Comparison of ENCODE assay signal across 8 mouse cellular contexts in the genomic region with DNA sequence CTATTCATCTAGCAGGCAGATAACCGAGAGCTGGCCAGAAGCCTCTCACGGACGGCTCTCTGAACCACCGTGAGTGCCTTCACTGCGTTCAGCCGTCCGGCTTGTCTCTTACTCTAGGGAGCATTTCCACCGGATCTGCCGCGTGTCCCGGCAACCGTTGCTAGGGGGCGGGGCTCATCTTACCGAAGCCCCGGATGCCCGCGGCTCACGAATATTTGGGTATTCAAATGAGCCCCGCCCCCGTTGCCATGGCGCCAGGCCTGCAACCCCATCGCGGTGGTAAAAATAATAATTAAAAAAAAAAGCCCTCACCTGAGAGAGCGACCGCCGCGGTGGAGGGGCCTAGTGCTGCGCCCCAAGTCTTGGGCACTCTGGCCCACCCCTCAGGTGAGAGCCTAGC. TPM values are rescaled to one million over a fixed set of nuclear protein-coding genes. Genes with fewer than 3 reads are reported as not detected.
A peak's percentile ranks its signal among the peaks of the same experiment; 100 is the strongest.
DNase-seq lines count a peak whose midpoint lies in the region; ATAC-seq and TF ChIP-seq lines count a peak whose summit lies in the region.

No protein-coding gene starts in this region.

- H3K9me3 ChIP-seq in ES-Bruce4 (replicated peaks; ENCODE audit: control insufficient read depth, insufficient read depth, low read length, poor library complexity, severe bottlenecking), result no peaks in the 10 kb centered on the region
- H3K9me3 ChIP-seq in forebrain, embryonic 13.5 days (replicated peaks), result no peaks in the 10 kb centered on the region

- ATAC-seq in forebrain, embryonic 13.5 days, result peak; percentile 52
- ATAC-seq in neutrophil, adult 5-6 weeks (ENCODE audit: extremely low read depth, insufficient number of reproducible peaks, low FRiP score, poor library complexity, severe bottlenecking), result peak; percentile 62

- H3K4me1 ChIP-seq in ES-Bruce4 (ENCODE audit: control insufficient read depth, insufficient read depth, low read length), result peaks cover 7% of the 10 kb centered on the region
- H3K4me1 ChIP-seq in forebrain, embryonic 13.5 days, result peaks cover 24% of the 10 kb centered on the region
- peaks cover 10% of the 10 kb centered on the region for H3K4me1 ChIP-seq in lung, adult 2 months (ENCODE audit: control insufficient read depth, insufficient read depth, low read length)

- H3K36me3 ChIP-seq in ES-Bruce4 (ENCODE audit: control insufficient read depth, insufficient read depth, low read length, poor library complexity, severe bottlenecking), result peaks cover 11% of the 10 kb centered on the region
- H3K36me3 ChIP-seq in forebrain, embryonic 13.5 days (ENCODE audit: poor library complexity, severe bottlenecking), result peaks cover 29% of the 10 kb centered on the region

- peak overlapping the region; percentile 50 for H3K9ac ChIP-seq in ES-Bruce4 (ENCODE audit: low read depth, poor library complexity, severe bottlenecking)
- H3K9ac ChIP-seq in forebrain, embryonic 13.5 days, result peak overlapping the region; percentile 67

- TF ChIP-seq EP300 in ES-Bruce4 (IDR thresholded peaks at IDR 0.05; ENCODE audit: insufficient read depth, low read depth, low read length), result no peak

- peak; percentile 83 for DNase-seq in c-Kit-positive CD71-negative TER-119-negative erythroid progenitor cells, embryonic 14.5 days (ENCODE audit: low read depth)
- peak; percentile 87 to 93 for DNase-seq in heart, postnatal 10 days
- DNase-seq in layer of hippocampus, adult 18-20 months (ENCODE audit: low spot score in 2 of 2), result peak; percentile 81 to 89
- DNase-seq in lung, adult 2 months, result peak; percentile 83
- peak; percentile 89 for DNase-seq in testis, postnatal 14 days (ENCODE audit: low spot score)

- H3K27me3 ChIP-seq in ES-Bruce4 (ENCODE audit: control insufficient read depth, insufficient read depth, low read length, poor library complexity, severe bottlenecking), result no peaks in the 10 kb centered on the region
- no peaks in the 10 kb centered on the region for H3K27me3 ChIP-seq in forebrain, embryonic 13.5 days

- peak overlapping the region; percentile 82 for H3K4me3 ChIP-seq in ES-Bruce4 (ENCODE audit: low read depth, low read length)
- peak overlapping the region; percentile 92 for H3K4me3 ChIP-seq in forebrain, embryonic 13.5 days
- H3K4me3 ChIP-seq in lung, adult 2 months (replicated peaks; ENCODE audit: extremely low read depth, low read depth, low read length), result peak overlapping the region; percentile 85

- no peak for TF ChIP-seq POLR2A in ES-Bruce4 (IDR thresholded peaks at IDR 0.05; ENCODE audit: insufficient read depth, low read length)
- peak; percentile 71; the same call in 1 of the 2 replicates for TF ChIP-seq POLR2A in lung, adult 2 months (IDR thresholded peaks at IDR 0.05; ENCODE audit: borderline replicate concordance, extremely low read depth, low read depth, low read length)

- intact Hi-C loops in heart, postnatal 10 days (cut with DNase I), result loop anchor here (5.0 kb wide), 2 partner anchors 248 to 338 kb away; a partner anchor contains a TSS

- H3K27ac ChIP-seq in ES-Bruce4 (ENCODE audit: insufficient read depth, low read length), result no peak overlapping the region
- H3K27ac ChIP-seq in forebrain, embryonic 13.5 days, result peak overlapping the region; percentile 73

- peak overlapping the region; percentile 96 for H3K4me2 ChIP-seq in forebrain, embryonic 13.5 days

- no peak for TF ChIP-seq CTCF in ES-Bruce4 (IDR thresholded peaks at IDR 0.05; ENCODE audit: low read depth, low read length)
- no peak for TF ChIP-seq CTCF in lung, adult 2 months (IDR thresholded peaks at IDR 0.05; ENCODE audit: insufficient read depth, low read length)

- under 1% methylated on average over 28 of the region's 28 CpGs for WGBS in forebrain, embryonic 13.5 days
- 2% methylated on average over 28 of the region's 28 CpGs for WGBS in lung, adult 2 months

RNA-seq across cellular contexts. Expression of a gene that starts 0.9 kb away (rescaled TPM):
- polyA plus RNA-seq in ES-Bruce4 (2011; ENCODE audit: insufficient read depth, insufficient read length, low read depth, missing spikeins), result 3.3 and 3.4 TPM in 2 replicates
- 12.6 and 17.3 TPM in 2 replicates for polyA plus RNA-seq in forebrain, embryonic 13.5 days (2015; fragmentation: Nextera tagmentation; extraction: Ambion mirVana)
- total RNA-seq in heart, postnatal 10 days (2021), result 1 to 10 TPM; 3.3 to 4.0 TPM
- 1 to 10 TPM; 4.3 to 4.5 TPM for total RNA-seq in layer of hippocampus, adult 18-20 months (2021)
- polyA plus RNA-seq in lung, adult 2 months (2012; rRNA removed), result 15.8 TPM in 2 replicates
- total RNA-seq in neutrophil, adult 5-6 weeks (2017), result 1.9 and 3.9 TPM in 2 replicates

RNA-seq across cellular contexts. Expression of a gene that starts 1.0 kb away (rescaled TPM):
- polyA plus RNA-seq in ES-Bruce4 (2011; ENCODE audit: insufficient read depth, insufficient read length, low read depth, missing spikeins), result 50.5 and 51.8 TPM in 2 replicates
- 67.2 and 73.9 TPM in 2 replicates for polyA plus RNA-seq in forebrain, embryonic 13.5 days (2015; fragmentation: Nextera tagmentation; extraction: Ambion mirVana)
- total RNA-seq in heart, postnatal 10 days (2021), result 100 to 1,000 TPM; 102 to 114 TPM
- total RNA-seq in layer of hippocampus, adult 18-20 months (2021), result 100 to 1,000 TPM; 201 TPM
- 77.3 and 91.5 TPM in 2 replicates for polyA plus RNA-seq in lung, adult 2 months (2012; rRNA removed)
- 13.7 and 23.8 TPM in 2 replicates for total RNA-seq in neutrophil, adult 5-6 weeks (2017)

RNA-seq across cellular contexts. Expression of a gene that starts 19.1 kb away (rescaled TPM):
- 5.9 and 6.6 TPM in 2 replicates for polyA plus RNA-seq in ES-Bruce4 (2011; ENCODE audit: insufficient read depth, insufficient read length, low read depth, missing spikeins)
- polyA plus RNA-seq in forebrain, embryonic 13.5 days (2015; fragmentation: Nextera tagmentation; extraction: Ambion mirVana), result 2.1 and 2.3 TPM in 2 replicates
- total RNA-seq in heart, postnatal 10 days (2021), result not detected
- total RNA-seq in layer of hippocampus, adult 18-20 months (2021), result not detected
- polyA plus RNA-seq in lung, adult 2 months (2012; rRNA removed), result 4.4 and 5.6 TPM in 2 replicates
- 2.6 and 3.2 TPM in 2 replicates for total RNA-seq in neutrophil, adult 5-6 weeks (2017)

RNA-seq across cellular contexts. Expression of a gene that starts 20.8 kb away (rescaled TPM):
- 29.6 and 36.3 TPM in 2 replicates for polyA plus RNA-seq in ES-Bruce4 (2011; ENCODE audit: insufficient read depth, insufficient read length, low read depth, missing spikeins)
- 29.4 and 33.8 TPM in 2 replicates for polyA plus RNA-seq in forebrain, embryonic 13.5 days (2015; fragmentation: Nextera tagmentation; extraction: Ambion mirVana)
- 1 to 10 TPM; 1.9 to 4.9 TPM for total RNA-seq in heart, postnatal 10 days (2021)
- total RNA-seq in layer of hippocampus, adult 18-20 months (2021), result 1 to 10 TPM in 1 of 2 experiments, under 1 TPM in 1; 0.71 to 1.5 TPM
- polyA plus RNA-seq in lung, adult 2 months (2012; rRNA removed), result 87.1 and 92.9 TPM in 2 replicates
- 7.1 and 9.0 TPM in 2 replicates for total RNA-seq in neutrophil, adult 5-6 weeks (2017)

RNA-seq across cellular contexts. Expression of a gene that starts 22.2 kb away (rescaled TPM):
- polyA plus RNA-seq in ES-Bruce4 (2011; ENCODE audit: insufficient read depth, insufficient read length, low read depth, missing spikeins), result 44.8 and 48.5 TPM in 2 replicates
- polyA plus RNA-seq in forebrain, embryonic 13.5 days (2015; fragmentation: Nextera tagmentation; extraction: Ambion mirVana), result 40.7 and 45.2 TPM in 2 replicates
- total RNA-seq in heart, postnatal 10 days (2021), result 10 to 100 TPM; 72.9 to 75.3 TPM
- total RNA-seq in layer of hippocampus, adult 18-20 months (2021), result 10 to 100 TPM; 35.5 to 45.9 TPM
- polyA plus RNA-seq in lung, adult 2 months (2012; rRNA removed), result 128 and 195 TPM in 2 replicates
- 41.0 and 51.8 TPM in 2 replicates for total RNA-seq in neutrophil, adult 5-6 weeks (2017)
